8 mouse cellular contexts compared by ENCODE assay signal in the genomic region with DNA sequence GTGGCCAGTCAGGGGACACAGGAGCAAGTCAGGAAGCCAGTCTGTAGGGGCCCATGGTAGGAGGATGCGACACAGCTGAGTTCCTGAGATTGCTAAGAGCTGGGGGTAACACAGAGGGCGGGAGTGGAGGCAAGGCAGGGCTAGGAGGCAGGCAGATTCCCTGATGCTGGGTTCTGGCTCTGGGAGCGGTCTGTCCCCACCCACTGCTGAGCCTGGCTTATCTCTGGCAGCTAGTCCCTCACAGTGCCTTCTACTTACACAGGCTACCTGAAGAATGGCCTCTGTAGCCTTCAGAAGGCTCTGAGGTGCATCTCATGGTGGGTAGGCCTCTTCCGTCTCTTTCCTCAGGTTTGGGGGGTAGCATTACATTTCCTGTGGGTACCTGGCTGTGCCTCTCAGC. TPM values are rescaled to one million over a fixed set of nuclear protein-coding genes. Genes with fewer than 3 reads are reported as not detected.
DNase-seq lines count a peak whose midpoint lies in the region; ATAC-seq and TF ChIP-seq lines count a peak whose summit lies in the region.

No protein-coding gene starts in this region.

- peaks cover 8% of the 10 kb centered on the region; the same call in 1 of the 2 replicates for H3K4me1 ChIP-seq in lung, postnatal 0 days (ENCODE audit: insufficient read depth, low read depth, low read length)
- H3K4me1 ChIP-seq in embryonic facial prominence, embryonic 13.5 days = peaks cover 37% of the 10 kb centered on the region
- peaks cover 25% of the 10 kb centered on the region for H3K4me1 ChIP-seq in limb, embryonic 13.5 days
- peaks cover 36% of the 10 kb centered on the region for H3K4me1 ChIP-seq in stomach, embryonic 16.5 days (ENCODE audit: control insufficient read depth, insufficient read depth, low read length)

- no peak overlapping the region for H3K4me3 ChIP-seq in lung, postnatal 0 days (ENCODE audit: low read depth, low read length)
- H3K4me3 ChIP-seq in embryonic facial prominence, embryonic 13.5 days = no peak overlapping the region
- H3K4me3 ChIP-seq in limb, embryonic 13.5 days = no peak overlapping the region
- no peak overlapping the region for H3K4me3 ChIP-seq in stomach, embryonic 16.5 days (replicated peaks; ENCODE audit: low read length)

- WGBS in lung, postnatal 0 days = 45% methylated on average over 4 of the region's 4 CpGs
- WGBS in embryonic facial prominence, embryonic 13.5 days = 42% methylated on average over 4 of the region's 4 CpGs
- WGBS in limb, embryonic 13.5 days = 38% methylated on average over 4 of the region's 4 CpGs
- WGBS in stomach, embryonic 16.5 days = 42% methylated on average over 4 of the region's 4 CpGs

- H3K27me3 ChIP-seq in lung, postnatal 0 days (replicated peaks; ENCODE audit: insufficient read depth, low read length) = 0 out of 2 replicates have a peak, but pooled peaks cover 1% of the 10 kb centered on the region
- H3K27me3 ChIP-seq in embryonic facial prominence, embryonic 13.5 days = peaks cover 40% of the 10 kb centered on the region
- peaks cover 54% of the 10 kb centered on the region for H3K27me3 ChIP-seq in limb, embryonic 13.5 days
- H3K27me3 ChIP-seq in stomach, embryonic 16.5 days (ENCODE audit: control insufficient read depth, insufficient read depth, low read length) = peaks cover 6% of the 10 kb centered on the region; the same call in 1 of the 2 replicates

- H3K27ac ChIP-seq in lung, postnatal 0 days (ENCODE audit: low read length) = peak overlapping the region; percentile 59; the same call in 1 of the 2 replicates
- H3K27ac ChIP-seq in embryonic facial prominence, embryonic 13.5 days = peak overlapping the region; percentile 75
- peak overlapping the region; percentile 10; the same call in 1 of the 2 replicates for H3K27ac ChIP-seq in limb, embryonic 13.5 days
- H3K27ac ChIP-seq in stomach, embryonic 16.5 days (ENCODE audit: low read length) = peak overlapping the region; percentile 93

- H3K36me3 ChIP-seq in lung, postnatal 0 days (ENCODE audit: insufficient read depth, low read length) = no peaks in the 10 kb centered on the region
- H3K36me3 ChIP-seq in embryonic facial prominence, embryonic 13.5 days = peaks cover 5% of the 10 kb centered on the region
- H3K36me3 ChIP-seq in limb, embryonic 13.5 days = peaks cover 2% of the 10 kb centered on the region; the same call in 1 of the 2 replicates
- H3K36me3 ChIP-seq in stomach, embryonic 16.5 days (ENCODE audit: control insufficient read depth, insufficient read depth, low read length) = no peaks in the 10 kb centered on the region

- TF ChIP-seq EP300 in lung, postnatal 0 days (IDR thresholded peaks at IDR 0.05) = no peak

- no peak overlapping the region for H3K4me2 ChIP-seq in lung, postnatal 0 days (replicated peaks; ENCODE audit: low read depth, low read length)
- H3K4me2 ChIP-seq in embryonic facial prominence, embryonic 13.5 days = peak overlapping the region; percentile 22
- no peak overlapping the region for H3K4me2 ChIP-seq in limb, embryonic 13.5 days (replicated peaks)
- H3K4me2 ChIP-seq in stomach, embryonic 16.5 days (ENCODE audit: low read depth, low read length) = peak overlapping the region; percentile 27; the same call in 1 of the 2 replicates

- no peak for ATAC-seq in lung, postnatal 0 days
- ATAC-seq in embryonic facial prominence, embryonic 13.5 days (ENCODE audit: insufficient number of reproducible peaks, insufficient read depth, low FRiP score, low TSS enrichment, low read depth) = no peak
- no peak for ATAC-seq in limb, embryonic 13.5 days (ENCODE audit: low FRiP score, low read depth)
- peak; percentile 26; the same call in 1 of the 2 replicates for ATAC-seq in stomach, embryonic 16.5 days (ENCODE audit: insufficient read depth, low FRiP score)

- no peaks in the 10 kb centered on the region for H3K9me3 ChIP-seq in lung, postnatal 0 days (ENCODE audit: low read length)
- no peaks in the 10 kb centered on the region for H3K9me3 ChIP-seq in embryonic facial prominence, embryonic 13.5 days
- H3K9me3 ChIP-seq in limb, embryonic 13.5 days = no peaks in the 10 kb centered on the region
- H3K9me3 ChIP-seq in stomach, embryonic 16.5 days (replicated peaks; ENCODE audit: control insufficient read depth, low read length) = no peaks in the 10 kb centered on the region

- DNase-seq in lung, postnatal 0 days (ENCODE audit: low spot score) = no peak
- no peak for DNase-seq in lung, postnatal 36 days
- no peak for DNase-seq in frontal cortex, adult 2 months (ENCODE audit: extremely low spot score in 1 of 2, low spot score in 1 of 2)
- no peak for DNase-seq in right cerebral cortex, postnatal 25 days
- DNase-seq in yolk sac, embryonic 10.5 days (ENCODE audit: low spot score) = no peak

- H3K9ac ChIP-seq in lung, postnatal 0 days (replicated peaks; ENCODE audit: low read depth) = no peak overlapping the region
- peak overlapping the region; percentile 36; the same call in 1 of the 2 replicates for H3K9ac ChIP-seq in embryonic facial prominence, embryonic 13.5 days
- H3K9ac ChIP-seq in limb, embryonic 13.5 days = no peak overlapping the region; the same call in 1 of the 2 replicates
- H3K9ac ChIP-seq in stomach, embryonic 16.5 days (ENCODE audit: low read length) = peak overlapping the region; percentile 54; the same call in 1 of the 2 replicates

- TF ChIP-seq CTCF in lung, postnatal 0 days (IDR thresholded peaks at IDR 0.05) = no peak

RNA-seq across cellular contexts. Expression of a gene that starts 6.4 kb away (rescaled TPM):
- 0.12 TPM in 1 of 2 replicates, not detected in the other for polyA plus RNA-seq in lung, postnatal 0 days (2015; fragmentation: Nextera tagmentation; extraction: Ambion mirVana)
- polyA plus RNA-seq in embryonic facial prominence, embryonic 13.5 days (2015; fragmentation: Nextera tagmentation; extraction: Ambion mirVana) = 0.45 and 1.3 TPM in 2 replicates
- polyA plus RNA-seq in limb, embryonic 13.5 days (2015; fragmentation: Nextera tagmentation; extraction: Ambion mirVana) = 1.4 and 1.6 TPM in 2 replicates
- polyA plus RNA-seq in stomach, embryonic 16.5 days (2015; fragmentation: Nextera tagmentation; extraction: Ambion mirVana) = 0.15 TPM in 1 of 2 replicates, not detected in the other
- 0.84 and 1.1 TPM in 2 replicates for polyA plus RNA-seq in frontal cortex, adult 2 months (2012; rRNA removed)

RNA-seq across cellular contexts. Expression of a gene that starts 7.6 kb away (rescaled TPM):
- polyA plus RNA-seq in lung, postnatal 0 days (2015; fragmentation: Nextera tagmentation; extraction: Ambion mirVana) = 8.0 and 8.6 TPM in 2 replicates
- 10.9 and 11.3 TPM in 2 replicates for polyA plus RNA-seq in embryonic facial prominence, embryonic 13.5 days (2015; fragmentation: Nextera tagmentation; extraction: Ambion mirVana)
- 10.4 and 12.4 TPM in 2 replicates for polyA plus RNA-seq in limb, embryonic 13.5 days (2015; fragmentation: Nextera tagmentation; extraction: Ambion mirVana)
- 16.4 and 17.0 TPM in 2 replicates for polyA plus RNA-seq in stomach, embryonic 16.5 days (2015; fragmentation: Nextera tagmentation; extraction: Ambion mirVana)
- 13.7 and 15.2 TPM in 2 replicates for polyA plus RNA-seq in frontal cortex, adult 2 months (2012; rRNA removed)

RNA-seq across cellular contexts. Expression of a gene that starts 9.0 kb away (rescaled TPM):
- polyA plus RNA-seq in lung, postnatal 0 days (2015; fragmentation: Nextera tagmentation; extraction: Ambion mirVana) = 5.8 and 6.4 TPM in 2 replicates
- 0.89 and 1.1 TPM in 2 replicates for polyA plus RNA-seq in embryonic facial prominence, embryonic 13.5 days (2015; fragmentation: Nextera tagmentation; extraction: Ambion mirVana)
- 11.3 and 12.9 TPM in 2 replicates for polyA plus RNA-seq in limb, embryonic 13.5 days (2015; fragmentation: Nextera tagmentation; extraction: Ambion mirVana)
- polyA plus RNA-seq in stomach, embryonic 16.5 days (2015; fragmentation: Nextera tagmentation; extraction: Ambion mirVana) = 0.57 and 9.3 TPM in 2 replicates
- 9.7 and 14.2 TPM in 2 replicates for polyA plus RNA-seq in frontal cortex, adult 2 months (2012; rRNA removed)

RNA-seq across cellular contexts. Expression of a gene that starts 19.6 kb away (rescaled TPM):
- 21.2 and 23.6 TPM in 2 replicates for polyA plus RNA-seq in lung, postnatal 0 days (2015; fragmentation: Nextera tagmentation; extraction: Ambion mirVana)
- polyA plus RNA-seq in embryonic facial prominence, embryonic 13.5 days (2015; fragmentation: Nextera tagmentation; extraction: Ambion mirVana) = 49.6 and 51.1 TPM in 2 replicates
- 47.3 and 53.0 TPM in 2 replicates for polyA plus RNA-seq in limb, embryonic 13.5 days (2015; fragmentation: Nextera tagmentation; extraction: Ambion mirVana)
- polyA plus RNA-seq in stomach, embryonic 16.5 days (2015; fragmentation: Nextera tagmentation; extraction: Ambion mirVana) = 52.1 and 62.2 TPM in 2 replicates
- polyA plus RNA-seq in frontal cortex, adult 2 months (2012; rRNA removed) = 3.0 and 3.2 TPM in 2 replicates

RNA-seq across cellular contexts. Expression of a gene that starts 34.5 kb away (rescaled TPM):
- 69.9 and 73.1 TPM in 2 replicates for polyA plus RNA-seq in lung, postnatal 0 days (2015; fragmentation: Nextera tagmentation; extraction: Ambion mirVana)
- 38.3 and 42.3 TPM in 2 replicates for polyA plus RNA-seq in embryonic facial prominence, embryonic 13.5 days (2015; fragmentation: Nextera tagmentation; extraction: Ambion mirVana)
- polyA plus RNA-seq in limb, embryonic 13.5 days (2015; fragmentation: Nextera tagmentation; extraction: Ambion mirVana) = 41.9 and 43.2 TPM in 2 replicates
- 43.9 and 51.8 TPM in 2 replicates for polyA plus RNA-seq in stomach, embryonic 16.5 days (2015; fragmentation: Nextera tagmentation; extraction: Ambion mirVana)
- 52.3 and 59.1 TPM in 2 replicates for polyA plus RNA-seq in frontal cortex, adult 2 months (2012; rRNA removed)

Comparison
In these comparisons a context has a peak if more than half of its experiments do, and no peak if none do; other contexts are left out.
1. H3K27ac ChIP-seq: peak in every context shown above with its lines; median percentile 93 in stomach, embryonic 16.5 days; 75 in embryonic facial prominence, embryonic 13.5 days; 59 in lung, postnatal 0 days; 10 in limb, embryonic 13.5 days.
2. H3K4me2 ChIP-seq: peak in embryonic facial prominence, embryonic 13.5 days (single experiment) and stomach, embryonic 16.5 days (single experiment); none in lung, postnatal 0 days (single experiment) and limb, embryonic 13.5 days (single experiment).
3. H3K9ac ChIP-seq: peak in embryonic facial prominence, embryonic 13.5 days (single experiment) and stomach, embryonic 16.5 days (single experiment); none in lung, postnatal 0 days (single experiment) and limb, embryonic 13.5 days (single experiment).